Mouse (Mus musculus): Measurements from ENCODE around the gene Reep3.
"Not testable (repeated sequence)": the region's sequence is repeated elsewhere in the genome, so short reads cannot be mapped to it uniquely, and the experiment has no call there.

Gene Reep3

GRCm38 (mm10) chr10:67112967-67113366 lies 16.2 kb upstream of the Reep3 start:
- in situ Hi-C loops (cut with MboI; ENCODE audit: low pct_unique_long_range_greater_than_20kb in 1 of 2, low sequenced_read_pairs in 2 of 2, unreplicated experiment in 1 of 2), result not testable (repeated sequence)

GRCm38 (mm10) chr10:67111799-67112177 lies 15.0 kb upstream of the Reep3 start:
- in situ Hi-C loops (cut with MboI; ENCODE audit: low pct_unique_long_range_greater_than_20kb in 1 of 2, low sequenced_read_pairs in 2 of 2, unreplicated experiment in 1 of 2), result no loop called here

DNA sequence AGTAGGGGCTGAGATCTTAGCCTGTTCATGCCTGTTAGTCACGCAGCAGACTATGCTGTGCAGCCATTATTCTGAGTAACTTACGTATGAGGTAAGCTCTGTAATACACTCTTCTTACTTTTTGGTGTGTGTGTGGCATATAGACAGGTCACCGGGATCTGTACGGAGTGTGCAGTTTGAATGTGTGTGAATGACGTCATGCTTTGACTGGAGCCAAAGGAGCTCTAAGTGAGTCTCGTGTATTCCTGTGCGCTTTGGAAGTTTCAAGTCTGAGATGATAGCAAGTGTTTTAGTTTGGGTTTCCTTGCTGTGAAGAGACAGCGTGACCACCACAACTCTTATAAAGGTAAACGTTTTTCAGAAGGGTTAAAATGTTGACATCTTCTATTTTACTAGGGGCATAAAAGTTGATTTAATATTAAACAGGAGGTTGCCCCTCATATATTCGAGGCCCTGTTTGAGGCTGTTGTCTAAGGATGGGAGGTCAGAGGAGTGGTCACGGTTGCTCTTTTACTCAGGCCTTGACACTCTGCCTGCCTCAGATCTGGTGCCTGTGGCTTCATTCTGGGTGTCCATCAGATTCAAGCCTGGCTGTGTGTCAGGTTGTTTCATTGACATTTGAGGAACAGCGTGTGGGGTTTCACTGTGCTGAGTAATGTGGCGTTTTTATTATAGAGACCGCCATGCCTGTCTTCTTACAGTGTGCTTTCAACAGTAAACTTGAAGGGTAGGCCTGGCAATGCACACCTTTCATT lies 14.5 kb upstream of the Reep3 start:
- in situ Hi-C loops (cut with MboI; ENCODE audit: low pct_unique_long_range_greater_than_20kb in 1 of 2, low sequenced_read_pairs in 2 of 2, unreplicated experiment in 1 of 2), result no loop called here

- in situ Hi-C loops (cut with MboI; ENCODE audit: low pct_unique_long_range_greater_than_20kb in 1 of 2, low sequenced_read_pairs in 2 of 2, unreplicated experiment in 1 of 2), result no loop called here
Measured at GRCm38 (mm10) chr10:67109635-67110034, 12.9 kb upstream of the Reep3 start.

GRCm38 (mm10) chr10:67108096-67108495 lies 11.4 kb upstream of the Reep3 start:
- in situ Hi-C loops (cut with MboI; ENCODE audit: low pct_unique_long_range_greater_than_20kb in 1 of 2, low sequenced_read_pairs in 2 of 2, unreplicated experiment in 1 of 2), result no loop called here

DNA sequence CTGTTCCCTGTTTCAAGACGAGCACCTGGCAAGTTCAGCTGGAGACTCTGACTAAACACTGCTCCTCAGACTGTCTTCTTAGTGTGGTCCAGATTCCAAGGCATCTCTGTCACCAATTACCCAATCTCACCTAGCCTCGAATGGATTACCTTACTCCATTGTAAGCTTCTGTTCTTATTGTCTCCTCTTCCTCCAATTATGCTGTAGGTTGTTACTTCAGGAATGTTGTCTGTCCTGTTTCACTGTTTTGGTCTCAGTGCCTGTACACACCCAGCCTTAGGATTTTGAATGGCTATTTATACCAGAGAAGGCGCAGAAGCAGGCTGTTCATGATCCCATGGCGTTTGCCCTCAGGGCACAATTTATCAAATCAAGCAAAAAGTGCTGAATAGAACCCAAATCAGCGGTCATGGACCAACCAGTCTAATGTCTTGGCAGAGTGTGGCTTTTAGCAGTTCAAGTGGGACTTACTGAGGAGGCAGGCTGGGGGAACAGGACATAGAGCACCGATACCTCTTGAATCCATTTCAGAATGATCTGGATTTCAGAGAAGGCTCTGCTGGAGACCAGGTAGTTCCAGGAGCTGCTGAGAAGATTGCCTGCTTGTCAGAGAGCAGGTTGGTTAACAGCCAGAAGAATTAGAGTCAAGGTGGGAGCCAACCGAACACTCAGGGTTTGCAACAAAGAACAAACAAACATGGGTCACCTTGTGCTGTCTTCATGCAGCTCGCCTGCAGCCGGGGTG lies 10.4 kb upstream of the Reep3 start:
- in situ Hi-C loops (cut with MboI; ENCODE audit: low pct_unique_long_range_greater_than_20kb in 1 of 2, low sequenced_read_pairs in 2 of 2, unreplicated experiment in 1 of 2), result no loop called here

DNA sequence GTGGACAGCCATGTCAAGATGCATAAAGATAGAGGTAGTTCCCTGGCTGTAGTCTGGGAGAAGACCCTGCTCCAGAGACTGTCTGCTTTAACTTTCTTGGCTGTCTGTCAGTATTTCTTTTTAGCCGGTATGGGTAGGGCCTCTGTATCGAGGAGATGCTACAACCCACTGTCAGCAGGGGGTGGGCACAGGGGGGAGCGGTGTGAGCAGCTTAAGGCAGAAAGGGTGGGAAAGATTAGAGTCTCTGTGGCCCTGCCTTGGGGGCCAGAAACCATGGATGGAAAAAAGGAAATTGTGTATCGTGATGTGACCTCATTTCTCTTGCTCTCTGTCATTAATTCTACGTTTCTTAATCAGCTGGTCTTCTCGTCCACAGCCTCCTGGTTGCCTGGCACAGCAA lies 9.7 kb upstream of the Reep3 start:
- in situ Hi-C loops (cut with MboI; ENCODE audit: low pct_unique_long_range_greater_than_20kb in 1 of 2, low sequenced_read_pairs in 2 of 2, unreplicated experiment in 1 of 2), result no loop called here

GRCm38 (mm10) chr10:67105331-67106217 lies 8.8 kb upstream of the Reep3 start:
- in situ Hi-C loops (cut with MboI; ENCODE audit: low pct_unique_long_range_greater_than_20kb in 1 of 2, low sequenced_read_pairs in 2 of 2, unreplicated experiment in 1 of 2), result no loop called here

- in situ Hi-C loops (cut with MboI; ENCODE audit: low pct_unique_long_range_greater_than_20kb in 1 of 2, low sequenced_read_pairs in 2 of 2, unreplicated experiment in 1 of 2), result no loop called here
Measured at GRCm38 (mm10) chr10:67104543-67104942, 7.8 kb upstream of the Reep3 start.

DNA sequence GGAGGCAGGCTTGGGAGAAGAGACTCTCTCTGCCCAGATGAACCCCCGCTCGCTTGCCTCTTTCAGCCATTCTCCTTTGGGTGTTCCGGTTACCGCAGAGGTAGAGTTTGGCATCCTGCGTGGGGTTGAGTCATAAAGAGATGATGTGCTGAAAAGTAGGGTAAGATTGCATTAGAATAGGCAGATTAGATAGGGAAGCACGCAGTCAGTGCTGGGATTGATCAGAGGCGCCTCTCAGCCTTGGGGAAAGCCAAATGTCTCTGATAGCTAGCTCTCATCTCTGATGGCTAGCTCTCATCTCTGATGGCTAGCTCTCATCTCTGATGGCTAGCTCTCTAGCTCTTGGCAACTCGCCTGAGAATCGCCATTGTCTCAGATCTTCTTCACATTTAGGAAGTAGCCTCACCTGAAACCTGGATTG lies 4.1 kb upstream of the Reep3 start:
- in situ Hi-C loops (cut with MboI; ENCODE audit: low pct_unique_long_range_greater_than_20kb in 1 of 2, low sequenced_read_pairs in 2 of 2, unreplicated experiment in 1 of 2), result no loop called here

DNA sequence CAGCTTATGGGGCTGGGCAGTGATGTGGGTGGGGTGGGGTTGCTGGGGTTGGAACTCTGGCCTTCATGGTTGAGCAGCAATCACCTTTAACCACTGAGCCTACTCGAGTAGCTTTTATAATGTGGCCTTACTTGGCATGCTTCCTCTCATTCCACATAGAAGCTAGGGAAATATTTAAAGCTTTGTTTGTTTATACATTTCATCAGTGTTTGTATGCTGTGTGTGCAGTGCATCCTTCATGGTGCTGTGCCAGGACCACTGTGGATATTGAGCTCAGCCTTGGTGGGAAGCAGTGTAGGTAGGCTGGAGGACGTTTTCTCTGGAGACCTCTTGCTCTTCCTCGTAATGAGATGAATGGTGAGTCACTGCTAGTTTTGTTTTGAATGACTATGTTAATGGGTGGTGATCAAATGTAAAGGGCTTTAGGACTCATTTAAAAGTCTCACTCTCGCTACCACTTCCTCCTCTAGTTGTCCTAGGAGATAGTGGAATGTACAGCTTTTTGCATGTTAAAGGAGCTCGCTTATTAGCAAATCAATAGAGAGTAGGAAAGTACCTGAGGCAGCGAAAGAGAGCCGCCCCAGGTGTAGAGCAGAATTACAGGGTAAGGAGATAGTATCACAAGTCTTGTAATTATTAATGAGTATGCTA lies 3.4 kb upstream of the Reep3 start:
- in situ Hi-C loops (cut with MboI; ENCODE audit: low pct_unique_long_range_greater_than_20kb in 1 of 2, low sequenced_read_pairs in 2 of 2, unreplicated experiment in 1 of 2), result no loop called here

- in situ Hi-C loops (cut with MboI; ENCODE audit: low pct_unique_long_range_greater_than_20kb in 1 of 2, low sequenced_read_pairs in 2 of 2, unreplicated experiment in 1 of 2), result loop anchor here (10.0 to 25.0 kb wide), 2 partner anchors 185 to 187 kb away; no protein-coding TSS in a partner anchor
Measured at GRCm38 (mm10) chr10:67099183-67099929, 2.6 kb upstream of the Reep3 start.

- in situ Hi-C loops (cut with MboI; ENCODE audit: low pct_unique_long_range_greater_than_20kb in 1 of 2, low sequenced_read_pairs in 2 of 2, unreplicated experiment in 1 of 2), result loop anchor here (10.0 to 25.0 kb wide), 2 partner anchors 184 to 186 kb away; no protein-coding TSS in a partner anchor
Measured at GRCm38 (mm10) chr10:67098408-67099050, 1.8 kb upstream of the Reep3 start.

DNA sequence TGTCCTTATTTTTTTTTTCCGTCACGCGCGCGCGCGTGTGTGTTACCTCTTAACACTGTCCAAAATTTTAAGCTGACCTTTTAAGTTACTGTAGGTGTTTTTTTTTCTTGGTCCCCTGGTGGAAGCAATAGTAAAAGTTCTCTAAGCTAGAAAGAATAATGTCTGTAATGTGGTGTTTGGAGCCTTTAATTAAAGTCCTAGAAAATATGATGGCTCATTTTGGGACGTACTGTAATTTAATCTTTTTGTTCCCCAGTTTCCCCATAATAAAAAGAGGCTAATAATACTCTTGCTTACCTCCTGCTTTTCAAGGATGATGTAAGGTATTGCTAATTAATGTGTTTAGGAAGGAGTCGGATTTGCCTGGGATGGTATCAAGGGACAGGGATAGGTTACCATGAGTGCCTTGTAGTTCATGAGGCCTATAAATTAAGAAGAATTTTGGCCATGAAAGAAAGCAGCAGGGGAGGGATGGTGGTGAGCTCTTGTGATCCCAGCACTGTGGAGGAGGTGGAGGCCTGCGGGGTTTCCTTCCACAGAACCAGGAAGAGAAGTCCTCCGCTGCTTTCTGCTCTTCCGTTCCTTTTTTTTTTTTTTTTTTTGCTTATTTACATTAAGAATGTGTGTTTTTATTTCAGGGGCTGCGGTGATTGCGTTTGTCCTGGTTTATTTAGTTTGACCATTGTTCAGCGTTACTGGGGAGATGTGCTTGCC lies 849 bp upstream of the Reep3 start:
- in situ Hi-C loops (cut with MboI; ENCODE audit: low pct_unique_long_range_greater_than_20kb in 1 of 2, low sequenced_read_pairs in 2 of 2, unreplicated experiment in 1 of 2), result loop anchor here (10.0 to 25.0 kb wide), 2 partner anchors 183 to 185 kb away; no protein-coding TSS in a partner anchor

GRCm38 (mm10) chr10:67095798-67096620 lies 736 bp downstream of the Reep3 start, which contains the start of gene Jmjd1c:
Gene Jmjd1c, plus strand, starts transcription at chr10:67096125.
- in situ Hi-C loops (cut with MboI; ENCODE audit: low pct_unique_long_range_greater_than_20kb in 1 of 2, low sequenced_read_pairs in 2 of 2, unreplicated experiment in 1 of 2), result loop anchor here (10.0 to 25.0 kb wide), 2 partner anchors 181 to 184 kb away; no protein-coding TSS in a partner anchor

- in situ Hi-C loops (cut with MboI; ENCODE audit: low pct_unique_long_range_greater_than_20kb in 1 of 2, low sequenced_read_pairs in 2 of 2, unreplicated experiment in 1 of 2), result loop anchor here (10.0 to 25.0 kb wide), 2 partner anchors 180 to 183 kb away; no protein-coding TSS in a partner anchor
Measured at GRCm38 (mm10) chr10:67094922-67095321, 1.8 kb downstream of the Reep3 start.

Measured in mouse embryonic stem cell (cell line).